Mouse (Mus musculus): ENCODE data around the gene Lin7c. TPM values are rescaled to one million over a fixed set of nuclear protein-coding genes. Genes with fewer than 3 reads are reported as not detected.

Gene Lin7c
- polyA plus RNA-seq, 1 experiment from 2014 or later, result 57.1 TPM

GRCm38 (mm10) chr2:109896311-109896710 lies 5.7 kb downstream of the Lin7c start:
- no peaks in the 10 kb centered on the region; the same call in none of the 2 replicates for H3K4me1 ChIP-seq (replicated peaks; ENCODE audit: insufficient read depth, low read length)
- H3K27me3 ChIP-seq (ENCODE audit: insufficient read depth, low read length), result no peaks in the 10 kb centered on the region
- H3K36me3 ChIP-seq (ENCODE audit: insufficient read depth, low read length), result peaks cover 36% of the 10 kb centered on the region
- TF ChIP-seq CTCF (IDR thresholded peaks at IDR 0.05; ENCODE audit: low read depth), result peak; percentile 56
- 85% methylated on average over 7 of the region's 7 CpGs for WGBS
- no peak for ATAC-seq (replicated peaks; ENCODE audit: low FRiP score, low read depth)
- H3K27ac ChIP-seq, result no peak overlapping the region
- no peak overlapping the region for H3K4me2 ChIP-seq (ENCODE audit: low read length)
- no peaks in the 10 kb centered on the region for H3K9me3 ChIP-seq (replicated peaks; ENCODE audit: low read length)
- H3K9ac ChIP-seq (ENCODE audit: low read depth, low read length), result no peak overlapping the region
- no peak for DNase-seq (ENCODE audit: low spot score)
- no peak overlapping the region for H3K4me3 ChIP-seq (replicated peaks; ENCODE audit: low read depth, low read length)

GRCm38 (mm10) chr2:109902869-109903268 lies 12.2 kb downstream of the Lin7c start:
- TF ChIP-seq CTCF (IDR thresholded peaks at IDR 0.05; ENCODE audit: low read depth), result no peak

GRCm38 (mm10) chr2:109904171-109904821 lies 13.6 kb downstream of the Lin7c start:
- Histone ChIP-seq H3K4me3 (replicated peaks; ENCODE audit: low read depth, low read length) (no peak overlapping the region), H3K4me1 (replicated peaks; ENCODE audit: insufficient read depth, low read length) (no peaks in the 10 kb centered on the region), H3K36me3 (ENCODE audit: insufficient read depth, low read length) (peaks cover 14% of the 10 kb centered on the region), H3K27ac (no peak overlapping the region), H3K9me3 (replicated peaks; ENCODE audit: low read length) (no peaks in the 10 kb centered on the region), H3K4me2 (ENCODE audit: low read length) (no peak overlapping the region), H3K9ac (ENCODE audit: low read depth, low read length) (no peak overlapping the region), H3K27me3 (ENCODE audit: insufficient read depth, low read length) (no peaks in the 10 kb centered on the region)
- WGBS, result under 1% methylated on average over 7 of the region's 7 CpGs
- DNase-seq (ENCODE audit: low spot score), result peak; percentile 94
- ATAC-seq (replicated peaks; ENCODE audit: low FRiP score, low read depth), result peak; percentile 47; the same call in 1 of the 2 replicates
- TF ChIP-seq CTCF (IDR thresholded peaks at IDR 0.05; ENCODE audit: low read depth), result peak; percentile 100

More at GRCm38 (mm10) chr2:109902869-109903268, 12.2 kb downstream of the Lin7c start:
- Histone ChIP-seq H3K36me3 (ENCODE audit: insufficient read depth, low read length) (peaks cover 21% of the 10 kb centered on the region), H3K4me2 (ENCODE audit: low read length) (no peak overlapping the region), H3K4me1 (replicated peaks; ENCODE audit: insufficient read depth, low read length) (no peaks in the 10 kb centered on the region), H3K4me3 (replicated peaks; ENCODE audit: low read depth, low read length) (no peak overlapping the region), H3K9me3 (replicated peaks; ENCODE audit: low read length) (no peaks in the 10 kb centered on the region), H3K27me3 (ENCODE audit: insufficient read depth, low read length) (no peaks in the 10 kb centered on the region), H3K9ac (ENCODE audit: low read depth, low read length) (no peak overlapping the region), H3K27ac (no peak overlapping the region)
- 69% methylated on average over 7 of the region's 7 CpGs for WGBS
- 0 out of 2 replicates have a peak, but pooled peaks have one; percentile 14 for ATAC-seq (replicated peaks; ENCODE audit: low FRiP score, low read depth)
- no peak for DNase-seq (ENCODE audit: low spot score)

GRCm38 (mm10) chr2:109909122-109909521 lies 18.5 kb downstream of the Lin7c start:
- DNase-seq (ENCODE audit: low spot score) (no peak), ATAC-seq (replicated peaks; ENCODE audit: low FRiP score, low read depth) (no peak)
- Histone ChIP-seq H3K9ac (ENCODE audit: low read depth, low read length) (no peak overlapping the region), H3K4me2 (ENCODE audit: low read length) (no peak overlapping the region), H3K36me3 (ENCODE audit: insufficient read depth, low read length) (no peaks in the 10 kb centered on the region), H3K9me3 (replicated peaks; ENCODE audit: low read length) (no peaks in the 10 kb centered on the region), H3K4me1 (replicated peaks; ENCODE audit: insufficient read depth, low read length) (no peaks in the 10 kb centered on the region), H3K4me3 (replicated peaks; ENCODE audit: low read depth, low read length) (no peak overlapping the region), H3K27me3 (ENCODE audit: insufficient read depth, low read length) (no peaks in the 10 kb centered on the region), H3K27ac (no peak overlapping the region)
- TF ChIP-seq CTCF (IDR thresholded peaks at IDR 0.05; ENCODE audit: low read depth), result no peak
- 36% methylated on average over 2 of the region's 2 CpGs for WGBS

GRCm38 (mm10) chr2:109912216-109912615 lies 21.6 kb downstream of the Lin7c start:
- no peak for ATAC-seq (replicated peaks; ENCODE audit: low FRiP score, low read depth)
- WGBS, result 92% methylated on average over 8 of the region's 8 CpGs
- Histone ChIP-seq H3K4me1 (replicated peaks; ENCODE audit: insufficient read depth, low read length) (no peaks in the 10 kb centered on the region), H3K27ac (no peak overlapping the region), H3K27me3 (ENCODE audit: insufficient read depth, low read length) (no peaks in the 10 kb centered on the region), H3K4me2 (ENCODE audit: low read length) (no peak overlapping the region), H3K36me3 (ENCODE audit: insufficient read depth, low read length) (no peaks in the 10 kb centered on the region), H3K9me3 (replicated peaks; ENCODE audit: low read length) (no peaks in the 10 kb centered on the region), H3K4me3 (replicated peaks; ENCODE audit: low read depth, low read length) (no peak overlapping the region), H3K9ac (ENCODE audit: low read depth, low read length) (no peak overlapping the region)
- TF ChIP-seq CTCF (IDR thresholded peaks at IDR 0.05; ENCODE audit: low read depth), result no peak
- DNase-seq (ENCODE audit: low spot score), result no peak

- TF ChIP-seq CTCF (IDR thresholded peaks at IDR 0.05; ENCODE audit: low read depth), result no peak
- H3K4me3 ChIP-seq (replicated peaks; ENCODE audit: low read depth, low read length), result no peak overlapping the region
- no peak overlapping the region for H3K27ac ChIP-seq
- ATAC-seq (replicated peaks; ENCODE audit: low FRiP score, low read depth), result no peak
- H3K4me1 ChIP-seq (replicated peaks; ENCODE audit: insufficient read depth, low read length), result no peaks in the 10 kb centered on the region
- H3K36me3 ChIP-seq (ENCODE audit: insufficient read depth, low read length), result no peaks in the 10 kb centered on the region
- H3K27me3 ChIP-seq (ENCODE audit: insufficient read depth, low read length), result no peaks in the 10 kb centered on the region
- H3K4me2 ChIP-seq (ENCODE audit: low read length), result no peak overlapping the region
- H3K9me3 ChIP-seq (replicated peaks; ENCODE audit: low read length), result no peaks in the 10 kb centered on the region
- 86% methylated on average over 12 of the region's 12 CpGs for WGBS
- no peak overlapping the region for H3K9ac ChIP-seq (ENCODE audit: low read depth, low read length)
- no peak for DNase-seq (ENCODE audit: low spot score)
Measured at GRCm38 (mm10) chr2:109912766-109913165, 22.1 kb downstream of the Lin7c start.

Measured in kidney, postnatal 0 days (tissue).